Mouse (Mus musculus) E14TG2a.4 (cell line): ENCODE data around the gene Slc22a17.

Source experiments
- CTCF ChIP-seq: conservative IDR thresholded peaks from 2 replicates; pipeline ENCODE4 v1.5.1; 2014; ENCODE audit warnings: low read length
- NANOG ChIP-seq: IDR thresholded peaks from 2 replicates; pipeline ENCODE4 v1.6.1; 2014; ENCODE audit warnings: borderline replicate concordance, low read length, mixed read lengths
- POU5F1 ChIP-seq: IDR thresholded peaks from 2 replicates; pipeline ENCODE4 v1.6.1; 2014; ENCODE audit warnings: low read length, borderline replicate concordance

GRCm38 (mm10) chr14:54925349-54926342 is 12.7 kb upstream of the Slc22a17 start, which contains the start of gene Efs:
- TF ChIP-seq CTCF (no peak), POU5F1 (no peak), NANOG (no peak)
